Mouse (Mus musculus): ENCODE data around the gene Cntn3.

Cntn3 gene

DNA sequence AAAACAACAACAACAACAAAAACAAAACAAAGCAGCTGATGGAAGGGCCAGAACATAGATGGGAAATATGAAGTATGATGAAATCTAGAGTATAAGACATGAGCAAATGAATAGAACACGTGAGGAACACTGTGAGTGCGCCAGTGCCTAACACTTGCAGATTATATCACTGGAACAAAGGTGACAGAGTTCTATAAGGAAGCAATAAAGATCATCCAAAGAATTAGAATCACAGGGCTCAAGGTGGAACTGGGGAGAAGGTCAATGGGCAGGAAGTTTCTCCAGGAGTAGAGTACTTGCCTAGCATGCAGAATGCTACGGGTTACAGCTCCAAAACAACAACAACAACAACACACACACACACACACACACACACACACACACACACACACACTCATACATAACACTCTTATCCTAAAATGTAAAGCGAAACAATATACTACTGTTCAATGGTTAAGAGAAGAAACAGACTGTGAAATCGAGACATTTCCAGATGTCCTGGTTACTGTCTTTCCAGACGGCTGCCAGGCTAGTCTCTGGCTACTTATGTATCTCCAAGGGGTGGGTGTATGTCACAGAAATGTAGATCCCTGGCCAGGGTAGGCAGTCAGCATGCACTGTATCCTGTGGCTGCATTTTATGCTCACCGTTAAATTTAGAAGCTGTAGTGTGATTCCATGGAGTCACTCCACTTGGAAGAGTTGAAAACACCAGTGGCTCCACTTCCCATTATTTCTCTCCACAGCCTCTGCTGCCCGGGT, 94.4 kb downstream of the Cntn3 start:
- no peak for DNase-seq (ENCODE audit: low spot score in 2 of 2)

- DNase-seq (ENCODE audit: low spot score in 2 of 2): no peak
Observed at GRCm38 (mm10) chr6:102438353-102438752, 134.5 kb downstream of the Cntn3 start.

- no peak for DNase-seq (ENCODE audit: low spot score in 2 of 2)
Observed at GRCm38 (mm10) chr6:102427549-102427948, 145.4 kb downstream of the Cntn3 start.

- no peak for DNase-seq (ENCODE audit: low spot score in 2 of 2)
Observed at GRCm38 (mm10) chr6:102421781-102422180, 151.1 kb downstream of the Cntn3 start.

DNA sequence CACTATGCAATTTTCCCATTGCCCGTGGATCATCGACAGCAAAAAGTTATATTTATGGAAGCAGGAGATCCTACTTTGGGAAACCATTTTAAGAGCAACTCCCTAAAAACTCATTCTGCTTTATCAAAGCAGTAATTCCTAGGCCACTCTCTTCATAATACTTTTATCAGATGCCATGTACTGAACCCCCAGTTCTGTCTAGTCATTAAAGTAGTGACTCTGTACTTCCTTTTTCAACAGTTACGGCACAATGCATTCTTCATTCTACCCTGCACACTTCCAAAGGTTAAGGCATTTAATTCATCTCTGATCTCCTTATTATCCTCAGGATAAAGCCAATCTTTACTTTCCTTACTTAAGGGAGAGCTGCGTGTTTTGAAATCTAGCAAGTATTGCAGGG, 184.3 kb downstream of the Cntn3 start:
- DNase-seq (ENCODE audit: low spot score in 2 of 2): no peak

- no peak for DNase-seq (ENCODE audit: low spot score in 2 of 2)
Observed at GRCm38 (mm10) chr6:102372112-102372511, 200.8 kb downstream of the Cntn3 start.

GRCm38 (mm10) chr6:102363880-102364279, 209.0 kb downstream of the Cntn3 start:
- no peak for DNase-seq (ENCODE audit: low spot score in 2 of 2)

DNA sequence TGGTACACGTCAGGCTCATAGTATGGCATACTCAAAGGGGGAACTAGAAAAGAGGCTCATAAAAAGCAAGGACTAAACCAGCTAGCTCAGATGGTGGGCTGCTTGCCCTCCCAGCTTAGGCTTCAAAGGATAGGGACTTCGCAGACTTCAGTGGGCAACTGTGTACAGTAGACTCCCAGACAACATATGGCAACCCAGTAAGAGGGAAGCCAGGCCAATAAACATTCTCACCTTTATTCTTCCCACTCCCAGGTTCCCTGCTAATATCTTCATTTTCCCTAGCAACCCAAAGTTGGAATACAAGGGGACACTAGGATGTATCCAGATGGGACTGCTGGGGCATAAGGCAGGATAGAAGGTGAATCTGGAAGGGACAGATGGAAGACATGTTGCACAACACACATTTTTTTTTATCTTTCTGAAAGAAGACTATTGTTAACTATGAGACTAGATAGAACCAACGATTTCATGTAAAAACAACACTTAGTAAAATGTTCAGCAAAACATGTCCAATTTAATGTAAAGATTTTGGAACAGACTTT, 209.5 kb downstream of the Cntn3 start:
- no peak for DNase-seq (ENCODE audit: low spot score in 2 of 2)

GRCm38 (mm10) chr6:102332144-102332543, 240.8 kb downstream of the Cntn3 start:
- peak in 1 of 2 experiments; percentile 36 for DNase-seq (ENCODE audit: low spot score in 2 of 2)

DNA sequence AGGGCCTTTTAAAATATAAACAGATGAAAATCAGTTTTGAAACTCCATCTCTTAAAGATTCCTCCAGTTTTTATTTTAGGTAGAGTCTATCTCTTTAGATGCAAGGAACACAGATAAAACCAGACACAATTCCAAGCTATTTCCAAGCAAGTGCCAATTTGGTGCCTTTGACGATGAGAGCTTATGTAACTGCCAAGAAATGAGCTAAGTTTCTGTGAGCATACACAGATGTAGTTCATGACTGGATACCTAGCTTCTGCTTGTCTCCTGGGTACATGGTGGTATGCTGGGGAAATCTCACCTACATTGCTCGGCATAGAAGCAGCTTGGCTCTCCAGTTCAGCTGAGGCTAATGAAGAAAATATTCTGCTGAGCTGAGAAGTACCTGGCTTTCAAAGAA, 246.2 kb downstream of the Cntn3 start:
- peak; percentile 13 to 58 for DNase-seq (ENCODE audit: low spot score in 2 of 2)

DNA sequence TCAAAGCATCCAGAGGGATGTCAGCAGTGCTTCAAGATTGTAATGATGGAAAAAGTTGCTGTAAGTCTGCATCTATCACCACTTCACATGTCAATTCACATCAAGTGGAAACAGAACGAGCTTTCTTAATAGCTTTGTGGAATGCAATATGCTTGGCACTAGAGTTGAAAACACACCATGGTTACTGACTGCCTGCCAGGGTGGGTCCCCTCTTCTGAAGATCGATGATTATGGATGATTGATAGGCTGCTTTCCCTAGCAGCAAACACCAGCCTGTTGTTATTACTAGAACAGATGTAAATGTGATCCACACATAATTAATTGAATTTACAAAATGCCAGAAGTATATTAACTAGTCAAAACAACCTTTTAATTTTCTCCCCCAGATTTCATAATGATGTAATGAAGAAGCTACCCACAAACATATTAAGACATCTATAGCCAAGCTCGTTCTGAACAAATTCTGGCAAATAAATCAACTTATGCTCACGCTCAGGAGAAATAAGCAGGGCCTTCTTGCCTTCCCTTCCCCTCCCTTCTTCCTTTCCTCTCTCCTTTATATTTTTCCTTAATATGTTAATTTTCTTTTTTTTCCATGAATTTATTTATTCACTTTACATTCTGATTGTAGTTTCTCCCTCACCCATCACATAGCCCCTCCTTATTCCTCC, 250.2 kb downstream of the Cntn3 start:
- DNase-seq (ENCODE audit: low spot score in 2 of 2): no peak

DNA sequence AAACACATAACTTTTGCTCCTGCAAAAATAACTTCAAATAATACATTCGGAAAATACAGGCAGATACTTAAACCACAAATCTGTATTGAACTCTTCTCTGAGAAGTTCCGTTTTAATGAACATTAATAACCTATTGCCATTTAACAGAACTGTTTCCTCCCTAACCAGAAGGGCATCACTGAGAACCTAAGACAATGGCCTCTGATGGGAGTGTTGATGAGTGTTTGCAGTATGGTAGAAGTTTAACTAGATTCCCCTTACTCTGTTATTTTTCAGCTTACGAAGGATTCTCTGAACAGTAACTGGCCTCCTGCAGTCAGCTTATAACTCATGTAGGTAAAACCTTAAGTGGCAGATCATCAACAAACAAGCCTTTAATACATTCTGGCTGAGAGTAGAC, 253.1 kb downstream of the Cntn3 start:
- no peak for DNase-seq (ENCODE audit: low spot score in 2 of 2)

DNA sequence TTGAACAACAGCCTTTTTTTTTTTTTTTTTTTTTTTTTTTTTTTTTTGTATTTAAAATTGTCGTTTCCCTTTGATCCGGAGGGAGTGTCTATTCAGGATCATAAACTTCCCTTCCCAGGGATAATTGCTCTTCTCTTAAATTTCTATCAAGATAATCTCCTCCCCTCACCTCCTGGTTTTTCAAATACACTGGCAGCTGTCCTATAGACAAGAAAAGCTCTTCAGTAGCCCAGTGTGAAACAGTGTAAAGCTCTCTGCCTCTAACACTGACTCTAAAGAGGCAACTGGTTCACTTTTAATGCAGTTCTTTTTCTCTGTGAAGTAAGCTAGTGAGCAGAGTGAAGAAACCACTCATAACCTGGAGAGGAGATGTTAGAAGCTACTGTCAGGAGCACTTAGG, 290.0 kb downstream of the Cntn3 start:
- DNase-seq (ENCODE audit: low spot score in 2 of 2): no peak

GRCm38 (mm10) chr6:102231015-102231414, 341.9 kb downstream of the Cntn3 start:
- DNase-seq (ENCODE audit: low spot score in 2 of 2): no peak

GRCm38 (mm10) chr6:102186316-102186715, 386.6 kb downstream of the Cntn3 start:
- no peak for DNase-seq (ENCODE audit: low spot score in 2 of 2)

DNA sequence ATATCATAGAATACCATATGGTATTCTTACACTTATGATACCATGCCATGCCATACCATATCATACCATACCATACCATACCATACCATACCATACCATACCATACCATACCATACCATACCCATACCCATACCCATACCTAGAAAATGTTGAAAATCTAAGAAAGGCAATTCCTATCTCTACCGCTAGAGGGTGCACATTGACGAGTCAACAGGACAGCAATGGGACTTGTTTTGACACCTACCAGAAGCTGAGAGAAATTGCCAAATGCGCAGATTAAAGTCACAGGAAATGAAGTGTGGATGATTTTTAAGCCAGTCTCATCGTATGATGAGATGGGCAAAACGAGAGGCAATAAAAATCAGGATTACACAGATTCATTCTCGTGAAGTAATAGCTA, 402.0 kb downstream of the Cntn3 start:
- peak in 1 of 2 experiments; percentile 22 for DNase-seq (ENCODE audit: low spot score in 2 of 2)

GRCm38 (mm10) chr6:102161186-102161585, 411.7 kb downstream of the Cntn3 start:
- DNase-seq (ENCODE audit: low spot score in 2 of 2): no peak

DNA sequence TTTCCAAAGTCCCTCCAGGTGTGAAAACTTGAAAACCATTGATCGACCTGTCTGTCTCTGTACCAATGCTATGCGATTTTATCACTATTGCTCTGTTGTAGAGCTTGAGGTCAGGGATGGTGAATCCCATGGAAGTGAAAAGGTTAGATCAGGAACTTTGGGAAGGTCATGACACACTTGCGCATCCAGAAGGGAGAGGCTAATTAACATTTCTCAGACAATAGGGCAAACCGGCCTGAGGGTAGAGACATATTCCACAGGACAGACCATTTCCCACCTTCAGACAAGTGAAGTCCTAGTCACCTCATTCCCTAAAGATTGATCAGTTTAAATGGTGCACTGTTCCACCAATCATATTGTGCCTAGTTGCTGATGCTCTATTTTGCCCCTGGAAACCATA, 451.2 kb downstream of the Cntn3 start:
- no peak for DNase-seq (ENCODE audit: low spot score in 2 of 2)

DNA sequence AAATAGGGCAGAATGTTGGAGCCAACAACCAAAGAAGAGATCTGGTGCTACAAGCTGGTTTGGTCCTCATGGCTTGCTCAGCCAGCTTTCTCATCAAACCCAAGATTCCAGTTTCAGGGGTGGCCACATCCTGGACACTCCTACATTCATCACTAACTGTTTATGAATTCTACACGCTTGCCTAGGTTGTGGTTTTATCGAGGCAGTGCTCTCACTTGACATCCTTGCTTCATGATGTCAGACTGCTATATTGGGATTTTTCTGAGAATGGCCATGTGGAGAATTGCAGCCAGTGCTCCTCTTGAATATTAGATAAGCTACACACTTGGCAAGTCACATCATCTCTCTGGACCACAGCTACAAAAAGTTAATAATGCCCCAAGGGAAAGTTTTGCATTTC, 452.9 kb downstream of the Cntn3 start:
- no peak for DNase-seq (ENCODE audit: low spot score in 2 of 2)

DNA sequence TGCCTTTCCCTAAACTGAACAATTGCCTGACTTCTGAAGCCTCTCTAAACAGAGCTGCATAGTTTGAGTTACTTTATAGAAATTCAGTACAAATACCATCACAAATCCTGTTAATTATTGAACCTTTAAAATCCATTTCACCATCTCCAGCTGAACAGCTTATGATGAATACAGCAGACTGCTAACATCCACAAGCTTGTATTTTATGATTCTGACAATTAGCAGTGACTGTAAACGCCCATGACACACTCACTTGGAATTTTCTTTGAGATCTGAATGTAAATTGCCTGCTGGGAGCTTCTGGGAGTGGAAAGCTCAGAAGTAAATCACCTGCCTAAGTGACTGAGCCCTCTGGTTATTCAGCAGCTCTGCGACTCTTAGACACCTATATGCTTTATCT, 459.3 kb downstream of the Cntn3 start:
- no peak for DNase-seq (ENCODE audit: low spot score in 2 of 2)
